Mouse (Mus musculus) brain, adult 2 months (tissue): Measurements from ENCODE around the gene Dusp1.

Source experiments
- DNase-seq: peaks from one replicate; pipeline ENCODE4 v3.0.0; 2011; ENCODE audit warnings: low read depth, low spot score

Gene Dusp1

GRCm38 (mm10) chr17:26584063-26584462 is 22.1 kb upstream of the Dusp1 start:
- no peak for DNase-seq

GRCm38 (mm10) chr17:26583606-26584005 is 21.7 kb upstream of the Dusp1 start:
- DNase-seq, result no peak

GRCm38 (mm10) chr17:26583056-26583455 is 21.1 kb upstream of the Dusp1 start:
- no peak for DNase-seq

- DNase-seq, result peak; percentile 68
Observed at GRCm38 (mm10) chr17:26582297-26582696, 20.4 kb upstream of the Dusp1 start.

- DNase-seq, result no peak
Observed at GRCm38 (mm10) chr17:26580873-26581401, 19.0 kb upstream of the Dusp1 start.

- no peak for DNase-seq
Observed at GRCm38 (mm10) chr17:26579396-26579795, 17.5 kb upstream of the Dusp1 start.

GRCm38 (mm10) chr17:26578771-26579170 is 16.8 kb upstream of the Dusp1 start:
- DNase-seq, result no peak

GRCm38 (mm10) chr17:26578162-26578561 is 16.2 kb upstream of the Dusp1 start:
- no peak for DNase-seq

- DNase-seq, result peak; percentile 51
Observed at GRCm38 (mm10) chr17:26577309-26577708, 15.4 kb upstream of the Dusp1 start.

GRCm38 (mm10) chr17:26576833-26577232 is 14.9 kb upstream of the Dusp1 start:
- DNase-seq, result peak; percentile 57

GRCm38 (mm10) chr17:26575786-26576690 is 14.1 kb upstream of the Dusp1 start:
- peak; percentile 90 for DNase-seq

- DNase-seq, result peak; percentile 39
Observed at GRCm38 (mm10) chr17:26574701-26575100, 12.8 kb upstream of the Dusp1 start.

- DNase-seq, result no peak
Observed at GRCm38 (mm10) chr17:26574118-26574517, 12.2 kb upstream of the Dusp1 start.

- no peak for DNase-seq
Observed at GRCm38 (mm10) chr17:26572265-26572664, 10.3 kb upstream of the Dusp1 start.

- DNase-seq, result no peak
Observed at GRCm38 (mm10) chr17:26571377-26571776, 9.4 kb upstream of the Dusp1 start.

- DNase-seq, result no peak
Observed at GRCm38 (mm10) chr17:26570651-26571118, 8.8 kb upstream of the Dusp1 start.

- no peak for DNase-seq
Observed at GRCm38 (mm10) chr17:26569594-26570350, 7.8 kb upstream of the Dusp1 start.

- DNase-seq, result no peak
Observed at GRCm38 (mm10) chr17:26567818-26568173, 5.9 kb upstream of the Dusp1 start.

- DNase-seq, result peak; percentile 62
Observed at GRCm38 (mm10) chr17:26567142-26567817, 5.4 kb upstream of the Dusp1 start.

- DNase-seq, result no peak
Observed at GRCm38 (mm10) chr17:26564439-26564838, 2.5 kb upstream of the Dusp1 start.

GRCm38 (mm10) chr17:26563476-26563875 is 1.5 kb upstream of the Dusp1 start:
- DNase-seq, result peak; percentile 73

GRCm38 (mm10) chr17:26562292-26562691 is 364 bp upstream of the Dusp1 start:
- peak; percentile 51 for DNase-seq
